Mouse (Mus musculus) right cerebral cortex, postnatal 14 days (tissue): Measurements from ENCODE around the gene Sh2b3.
A peak's percentile ranks its signal among the peaks of the same experiment; 100 is the strongest.

Experiments
- DNase-seq: peaks from one replicate; pipeline ENCODE4 v3.0.0; 2022

The Sh2b3 gene

DNA sequence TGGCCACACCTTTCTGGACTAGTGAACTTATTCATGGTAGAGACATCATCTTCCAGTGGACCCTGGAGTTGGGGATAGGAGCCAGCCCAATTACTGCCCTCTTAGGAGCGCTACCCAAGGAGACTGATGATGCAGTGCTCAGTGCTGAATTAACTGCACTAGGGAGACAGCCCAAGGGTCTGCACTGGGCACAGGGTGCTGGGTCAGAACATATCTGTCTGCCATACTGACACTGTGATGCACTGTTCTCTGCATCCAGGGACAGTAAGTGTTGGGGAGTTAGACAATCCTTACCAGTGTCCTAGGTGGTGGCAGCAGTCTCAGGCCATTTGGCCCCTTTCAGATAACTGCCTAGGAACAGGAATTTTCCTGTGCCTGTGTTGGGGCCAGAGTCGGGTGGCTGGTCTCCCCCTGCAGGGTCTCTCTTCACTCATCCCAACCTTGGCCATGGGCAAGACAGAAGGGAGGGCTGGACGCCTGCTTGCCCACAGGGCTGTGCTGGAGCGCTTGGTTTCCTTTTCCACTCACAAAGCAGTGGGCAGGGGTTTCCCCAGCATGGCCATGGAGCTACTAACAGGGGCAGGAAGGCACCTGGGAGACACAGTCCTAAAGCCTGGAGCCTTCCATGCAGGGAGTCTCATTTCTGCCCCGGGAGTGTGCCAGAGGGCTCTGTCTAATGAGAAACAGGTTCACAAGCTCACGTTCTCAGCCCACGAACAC lies 14.5 kb downstream of the Sh2b3 start:
- peak; percentile 4 for DNase-seq

DNA sequence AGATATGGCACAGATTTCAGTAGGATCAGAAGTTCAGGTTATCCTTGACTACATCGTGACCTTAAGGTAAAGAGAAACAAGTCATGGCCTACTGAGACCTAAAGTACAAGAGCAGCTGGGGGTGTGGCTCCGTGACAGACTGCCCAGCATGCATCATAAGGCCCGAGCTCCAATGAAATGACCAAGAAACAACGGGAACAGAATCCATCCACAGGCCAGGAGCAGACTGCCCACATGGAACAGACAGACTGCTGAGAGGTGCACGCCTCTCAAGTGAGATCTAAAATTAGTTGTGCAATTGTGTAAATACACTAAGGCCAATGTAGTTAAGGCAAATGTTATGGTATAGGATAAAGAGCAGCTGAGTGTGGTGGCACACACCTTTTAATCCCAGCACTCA lies 15.9 kb downstream of the Sh2b3 start:
- DNase-seq = peak; percentile 8

DNA sequence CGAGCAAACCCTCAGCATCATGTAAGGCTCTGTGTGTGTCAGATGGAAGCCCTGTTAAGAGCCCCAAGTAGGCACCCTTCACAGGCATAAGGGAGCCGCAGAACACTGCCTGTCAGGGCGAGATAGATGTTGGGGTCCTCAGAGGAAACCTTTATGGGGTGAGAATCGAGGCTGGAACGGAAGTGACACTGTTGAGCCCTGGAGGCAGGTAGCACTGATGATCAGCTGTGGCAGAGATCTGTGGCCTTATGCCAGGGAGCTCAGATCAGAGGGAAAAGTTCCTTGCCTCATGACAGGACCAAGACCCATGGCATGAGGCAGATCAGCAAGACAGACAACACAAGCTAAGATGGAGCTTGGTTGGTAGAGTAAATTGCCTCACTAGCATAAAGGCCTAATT lies 16.3 kb downstream of the Sh2b3 start:
- no peak for DNase-seq

DNA sequence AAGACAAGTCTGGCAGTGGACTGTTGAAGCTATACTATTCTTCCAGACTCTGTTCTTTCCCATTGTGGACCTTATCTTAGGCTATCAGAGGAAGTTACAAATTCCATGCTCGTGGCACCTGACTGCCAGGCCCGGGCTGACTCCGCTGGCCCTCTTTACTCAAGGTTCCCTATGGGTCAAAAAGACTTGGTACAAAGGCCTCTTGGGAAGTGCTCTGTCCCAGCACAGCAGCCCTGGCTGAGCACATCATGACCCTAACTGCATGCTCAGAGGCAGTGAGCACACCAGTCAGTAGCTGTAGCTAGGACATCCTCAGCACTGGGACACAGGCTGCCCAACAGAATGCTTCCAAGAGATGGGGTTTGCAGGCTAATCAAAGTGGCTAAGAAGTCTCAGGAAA lies 16.8 kb downstream of the Sh2b3 start:
- DNase-seq = no peak

DNA sequence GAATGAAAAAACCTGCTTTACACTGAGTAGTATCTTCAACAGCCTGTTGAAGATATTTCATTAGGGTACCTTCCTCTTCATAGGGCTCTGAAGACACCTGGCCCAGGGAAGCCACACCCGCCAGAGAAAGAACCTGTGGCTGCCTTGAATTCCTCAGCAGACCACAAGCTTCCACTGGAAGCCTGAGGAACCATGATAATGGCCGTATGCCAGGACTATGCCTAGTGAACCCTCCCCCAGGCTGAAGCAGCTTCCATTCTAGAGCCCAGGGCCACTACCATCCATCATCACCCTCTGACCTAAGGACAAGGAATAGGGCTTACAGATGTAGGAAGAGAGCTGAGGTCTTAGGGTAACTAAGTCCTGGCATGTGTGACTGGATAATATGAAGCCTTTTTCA lies 17.3 kb downstream of the Sh2b3 start:
- no peak for DNase-seq

DNA sequence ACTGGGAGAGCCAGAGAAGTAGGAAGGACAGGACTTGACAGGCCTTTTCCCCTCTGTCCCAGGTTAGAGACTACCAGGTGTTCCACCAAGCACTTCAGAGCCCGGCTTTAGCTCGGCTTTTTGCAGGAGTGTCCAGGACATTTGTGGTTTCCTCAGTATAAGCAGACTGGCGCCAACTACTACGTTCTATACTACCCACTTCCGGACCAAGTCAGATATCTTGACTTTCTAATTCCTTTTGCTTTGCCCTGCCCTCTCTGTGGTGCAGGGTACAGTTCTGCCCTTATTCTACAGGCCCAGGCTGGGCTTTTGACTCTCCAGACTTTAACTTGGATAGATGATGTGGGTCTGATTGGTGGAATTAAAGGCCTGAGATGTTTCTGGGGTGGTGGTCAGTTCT lies 17.9 kb downstream of the Sh2b3 start:
- DNase-seq = no peak

DNA sequence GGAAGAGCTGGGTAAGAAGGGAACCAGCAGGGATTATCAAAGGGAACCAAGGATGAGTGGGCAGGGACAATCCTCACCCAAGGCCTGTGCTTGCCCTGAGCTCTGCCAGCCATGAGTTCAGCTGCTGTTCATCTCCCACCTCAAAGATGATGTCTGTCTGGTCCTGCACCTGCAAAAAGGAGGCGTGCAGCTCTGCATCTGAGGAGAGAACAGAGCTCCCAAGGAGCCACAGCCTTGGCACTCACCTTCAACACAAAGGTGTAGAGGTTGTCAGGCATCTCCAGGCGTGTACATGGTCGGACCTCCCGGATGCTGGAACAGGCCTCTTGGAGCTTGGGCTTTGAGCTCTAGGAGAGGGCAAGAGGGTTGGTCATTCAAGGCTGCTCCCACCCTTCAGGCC lies 18.6 kb downstream of the Sh2b3 start:
- DNase-seq = no peak

DNA sequence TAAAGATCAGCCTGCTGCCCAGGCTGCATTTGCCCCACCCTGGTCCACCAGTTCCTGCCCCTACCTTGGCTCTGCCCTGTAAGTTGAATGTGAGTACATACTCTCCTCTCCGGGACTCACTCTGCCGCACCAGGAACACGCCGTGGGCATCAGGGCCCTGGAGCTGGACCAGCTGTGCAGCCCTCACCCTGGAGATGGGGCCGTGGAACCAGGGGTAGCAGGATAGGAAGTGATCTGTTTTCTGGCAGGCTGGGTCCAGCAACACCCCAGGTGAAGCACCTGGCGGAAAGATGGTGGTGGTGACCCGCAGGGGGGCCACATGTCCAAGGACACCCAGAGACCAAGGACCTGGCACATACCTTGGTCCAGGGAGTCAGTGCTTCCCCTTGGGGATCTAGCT lies 19.0 kb downstream of the Sh2b3 start:
- DNase-seq = no peak

DNA sequence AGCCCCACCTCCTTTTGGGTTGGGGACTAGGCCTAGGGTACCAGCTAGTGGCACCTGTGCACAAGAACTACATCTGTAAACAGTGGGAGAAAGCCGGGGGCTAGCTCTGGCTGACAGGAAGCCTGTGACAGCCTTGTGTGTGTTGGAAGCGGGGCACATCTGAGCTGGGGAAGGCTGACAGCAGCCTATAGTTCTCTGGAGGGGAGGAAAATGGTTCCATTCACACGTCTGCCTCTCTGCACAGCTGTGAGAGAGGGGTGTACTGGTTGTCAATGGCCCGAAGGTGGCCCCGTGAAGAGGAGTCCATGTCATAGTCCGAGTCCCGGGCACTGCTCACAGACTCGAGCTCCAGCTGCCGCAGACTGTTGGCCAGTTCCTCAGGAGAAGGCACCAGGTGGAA lies 19.9 kb downstream of the Sh2b3 start:
- DNase-seq = no peak

DNA sequence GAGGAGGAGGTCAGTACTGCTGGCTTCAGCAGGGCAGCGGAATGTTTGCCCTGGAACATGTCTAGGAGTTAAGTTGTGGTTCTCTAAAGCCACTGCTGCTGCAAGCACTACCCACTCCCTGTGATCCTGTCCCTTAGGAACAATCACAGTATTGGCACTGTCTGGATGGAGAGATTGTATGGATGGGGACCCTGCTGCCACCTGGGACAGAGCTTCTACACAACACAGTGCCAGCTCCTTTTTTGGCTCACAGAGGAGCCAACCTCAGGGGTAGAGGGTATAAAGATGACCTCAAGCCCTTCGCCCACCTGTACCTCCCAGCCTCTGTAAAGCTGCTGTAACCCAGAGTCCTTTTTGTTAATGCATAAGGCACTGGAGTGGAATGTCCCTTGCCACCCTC lies 20.8 kb downstream of the Sh2b3 start:
- DNase-seq = no peak

DNA sequence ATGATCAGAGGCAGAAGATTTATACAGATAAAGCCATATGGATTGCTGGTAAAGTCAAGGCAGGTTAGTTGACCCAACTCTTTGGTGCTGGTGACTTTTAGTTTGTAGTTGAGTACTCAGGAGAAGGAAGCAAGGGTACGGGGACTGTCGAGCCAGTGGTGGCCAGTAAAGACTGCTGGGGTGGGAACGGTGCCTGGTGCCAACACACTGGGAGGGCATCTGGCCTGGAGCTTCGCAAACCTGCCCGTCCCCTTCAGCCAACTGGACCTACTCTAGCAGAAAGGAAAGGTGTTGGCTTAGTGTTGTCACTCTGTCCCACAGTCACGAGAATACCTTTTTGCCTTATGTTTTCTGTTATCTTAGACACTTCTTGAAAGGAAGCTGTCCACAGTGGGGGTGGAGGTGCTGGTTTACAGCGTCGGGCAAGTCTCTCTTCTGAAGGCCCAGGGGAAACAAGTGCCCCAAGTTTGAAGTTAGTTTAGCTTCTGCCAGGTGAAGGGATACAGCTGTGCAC lies 21.5 kb downstream of the Sh2b3 start:
- DNase-seq = no peak

DNA sequence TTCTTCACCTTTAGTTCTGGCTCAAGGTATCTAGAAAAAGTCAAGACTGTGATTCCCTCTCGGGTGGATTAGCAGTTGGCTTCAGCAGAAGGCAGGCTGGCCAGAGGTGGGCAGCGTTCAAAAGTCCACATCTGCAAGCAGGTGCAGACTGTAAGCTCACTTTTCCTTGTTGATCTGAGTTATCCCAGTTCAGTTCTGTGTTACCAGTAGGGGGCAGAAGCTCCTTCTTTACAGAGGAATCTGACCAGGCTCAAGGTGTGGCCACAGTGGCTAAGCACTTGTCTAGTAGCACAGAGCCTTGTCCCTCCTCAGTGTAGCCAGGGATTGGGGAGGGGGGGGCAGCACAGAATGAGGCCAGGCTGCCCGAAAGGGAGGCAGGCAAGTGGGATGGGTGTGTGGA lies 22.4 kb downstream of the Sh2b3 start:
- DNase-seq = peak; percentile 57

DNA sequence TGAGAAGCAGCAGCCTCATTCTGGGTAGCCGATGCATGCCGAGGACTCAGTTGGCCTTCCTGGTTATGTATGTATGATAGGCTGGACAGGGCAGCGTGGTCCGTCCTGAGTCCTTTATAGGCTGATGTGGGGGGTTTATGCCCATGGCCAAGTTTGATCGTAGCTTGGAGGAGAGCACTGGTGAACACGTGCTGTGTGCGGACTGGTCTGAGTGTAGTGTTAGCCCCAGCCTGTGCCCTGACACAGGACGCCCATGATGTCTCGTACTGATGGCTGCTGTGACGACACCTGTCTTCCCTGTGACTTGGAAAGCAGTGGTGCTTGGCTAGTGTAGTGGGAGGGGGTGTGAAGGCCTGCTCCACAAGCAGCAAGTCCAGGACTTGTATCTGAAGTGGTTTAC lies 23.7 kb downstream of the Sh2b3 start:
- no peak for DNase-seq

DNA sequence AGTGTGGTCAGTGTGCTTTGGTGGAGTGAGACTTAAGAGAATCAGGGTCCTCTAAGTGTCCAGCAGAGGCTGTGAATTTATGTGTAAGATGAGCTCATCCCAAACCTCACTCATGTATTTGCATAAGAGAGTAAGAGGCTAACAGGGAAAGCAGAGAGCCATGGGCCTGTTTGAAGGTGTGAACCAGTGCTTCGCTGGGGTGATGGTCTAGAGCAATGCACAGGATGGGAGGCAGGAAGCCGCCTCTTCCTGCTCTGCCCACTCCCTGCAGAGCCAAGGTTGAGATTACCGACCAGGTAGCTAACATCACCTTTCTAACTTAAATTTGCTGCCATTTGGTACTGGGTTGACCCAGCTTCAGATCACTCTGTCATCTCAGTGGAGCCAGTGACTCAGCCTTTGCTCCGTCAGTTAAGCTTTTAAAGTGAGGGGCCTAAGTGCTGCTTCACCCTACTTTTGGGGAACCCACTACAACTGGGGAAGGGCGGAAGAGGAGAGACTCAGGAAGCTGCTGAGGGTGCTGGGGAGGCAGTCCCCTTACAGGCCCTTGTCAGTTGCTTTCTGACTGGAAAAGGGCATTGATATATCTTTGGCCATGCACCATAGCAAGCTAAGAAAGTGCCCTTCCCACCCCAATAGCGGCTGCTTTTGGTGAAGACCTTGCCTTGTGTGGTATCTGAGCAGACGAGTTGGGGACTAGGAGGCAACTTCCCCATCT lies 24.8 kb downstream of the Sh2b3 start:
- no peak for DNase-seq

DNA sequence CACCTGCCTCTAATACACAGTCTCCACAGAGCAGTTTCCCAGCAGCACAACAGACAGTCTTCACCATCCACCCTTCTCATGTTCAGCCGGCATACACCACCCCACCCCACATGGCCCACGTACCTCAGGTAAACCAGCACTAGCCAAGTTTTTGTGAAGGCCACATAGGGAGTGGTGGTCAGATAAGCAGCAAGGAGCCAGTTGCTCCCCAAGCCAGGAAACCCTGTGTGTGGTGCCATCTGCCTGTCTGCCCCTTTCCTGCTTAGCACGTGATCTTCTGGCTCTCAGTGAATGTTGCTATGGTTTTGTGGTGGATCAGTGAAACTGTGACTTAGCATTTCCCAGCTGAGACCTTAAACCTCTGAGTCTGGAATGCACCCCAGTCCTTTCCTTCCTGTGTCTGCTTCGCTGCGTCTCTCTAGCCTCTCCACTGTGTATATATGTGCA lies 25.9 kb downstream of the Sh2b3 start:
- no peak for DNase-seq

DNA sequence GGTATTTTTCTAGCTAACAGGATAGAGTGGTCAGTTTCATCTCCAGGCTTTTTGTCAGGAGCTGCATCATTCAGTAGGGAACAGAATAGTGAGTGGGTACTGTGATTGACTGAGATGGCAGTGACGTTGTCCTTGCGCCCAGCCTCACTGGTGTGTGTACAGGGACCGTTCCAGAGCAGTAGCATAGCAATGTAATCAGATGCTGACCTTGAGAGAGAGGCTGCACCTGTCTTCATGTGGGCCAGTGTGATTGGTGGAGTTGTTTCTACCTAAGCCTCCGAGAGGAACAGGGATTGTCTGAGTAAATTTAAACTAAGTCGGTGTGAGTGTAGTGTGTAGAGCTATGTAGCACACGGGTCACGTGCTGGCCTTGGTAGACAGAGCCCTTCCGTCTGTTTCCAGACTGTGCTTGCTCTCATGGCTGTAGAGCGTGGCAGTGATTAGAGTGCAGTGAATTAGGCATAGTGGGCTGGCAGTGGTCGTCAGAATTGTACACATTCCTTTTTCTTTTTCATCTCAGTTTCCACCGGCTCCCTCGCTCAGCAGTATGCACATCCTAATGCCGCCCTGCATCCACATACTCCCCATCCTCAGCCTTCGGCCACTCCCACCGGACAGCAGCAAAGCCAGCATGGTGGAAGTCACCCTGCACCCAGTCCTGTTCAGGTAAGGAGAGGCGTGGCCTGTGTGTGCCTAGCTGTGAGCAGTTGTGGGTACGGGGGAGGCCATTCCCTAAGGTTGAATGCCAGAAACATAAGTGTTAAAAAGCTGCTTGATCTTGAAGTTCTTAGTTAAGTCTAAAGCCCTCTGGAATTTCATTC lies 26.9 kb downstream of the Sh2b3 start:
- DNase-seq = no peak

DNA sequence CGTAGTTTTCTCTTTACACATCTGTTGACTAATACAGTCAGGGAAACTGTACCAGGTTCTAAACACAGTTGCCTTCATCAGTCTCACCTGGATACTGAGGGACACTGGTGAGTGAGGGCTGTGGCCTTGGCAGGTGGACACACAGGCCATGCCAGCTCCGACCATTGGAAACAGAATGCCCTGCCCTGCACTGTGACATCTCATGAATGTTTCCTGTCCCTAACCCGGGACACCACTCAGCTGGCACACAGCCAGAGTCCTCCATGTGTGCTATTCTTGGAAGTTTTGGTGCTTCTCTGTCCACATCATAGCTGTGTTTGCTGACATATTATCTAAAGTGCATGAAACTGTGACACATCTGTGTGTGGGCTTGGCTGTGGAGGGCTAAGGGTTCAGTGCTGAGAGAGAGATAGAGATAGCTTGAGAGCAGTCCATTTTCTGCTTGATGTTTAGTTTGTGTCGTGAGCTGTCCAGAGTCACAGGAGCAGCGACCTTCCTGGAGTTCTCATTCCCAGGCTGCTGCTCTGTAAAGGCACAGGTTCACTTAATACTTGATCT lies 27.7 kb downstream of the Sh2b3 start:
- DNase-seq = no peak

DNA sequence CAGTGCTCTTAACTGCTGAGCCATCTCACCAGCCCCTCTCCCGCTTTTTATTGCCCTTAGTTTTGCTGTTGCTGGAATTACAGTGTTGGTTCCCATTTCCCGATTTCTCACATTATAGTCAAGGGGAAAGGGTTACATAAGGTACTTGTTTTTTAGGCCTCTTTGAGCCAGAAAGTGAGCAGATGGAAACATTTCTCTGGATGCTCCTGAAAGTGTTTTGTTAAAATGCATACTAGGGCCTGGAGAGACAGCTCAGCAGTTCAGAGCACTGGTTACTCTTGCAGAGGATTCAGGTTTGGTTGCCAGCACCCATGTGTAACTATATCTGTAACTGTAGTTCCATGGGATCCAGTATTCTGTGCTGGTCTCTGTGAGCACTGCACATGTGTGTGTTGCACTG lies 29.2 kb downstream of the Sh2b3 start:
- no peak for DNase-seq

DNA sequence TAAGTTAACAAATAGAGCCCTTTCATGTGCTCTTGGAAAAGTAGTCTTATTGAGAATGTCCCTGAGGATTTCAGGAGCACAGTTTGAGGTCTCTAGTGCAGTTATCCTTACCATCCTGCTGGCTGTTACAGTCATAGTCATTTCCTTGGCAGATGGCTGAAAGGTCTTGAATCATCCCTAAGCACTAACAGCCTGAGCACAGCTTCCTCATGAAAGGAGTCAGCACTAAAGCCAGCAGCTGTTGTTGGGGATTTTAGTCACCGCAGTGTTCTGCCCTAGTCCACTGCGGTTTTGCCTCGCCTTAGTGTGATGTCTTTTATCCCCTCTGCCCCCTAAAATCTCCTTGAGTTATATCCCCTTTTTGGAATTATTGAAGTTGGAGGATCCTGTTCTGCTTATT lies 30.3 kb downstream of the Sh2b3 start:
- no peak for DNase-seq

DNA sequence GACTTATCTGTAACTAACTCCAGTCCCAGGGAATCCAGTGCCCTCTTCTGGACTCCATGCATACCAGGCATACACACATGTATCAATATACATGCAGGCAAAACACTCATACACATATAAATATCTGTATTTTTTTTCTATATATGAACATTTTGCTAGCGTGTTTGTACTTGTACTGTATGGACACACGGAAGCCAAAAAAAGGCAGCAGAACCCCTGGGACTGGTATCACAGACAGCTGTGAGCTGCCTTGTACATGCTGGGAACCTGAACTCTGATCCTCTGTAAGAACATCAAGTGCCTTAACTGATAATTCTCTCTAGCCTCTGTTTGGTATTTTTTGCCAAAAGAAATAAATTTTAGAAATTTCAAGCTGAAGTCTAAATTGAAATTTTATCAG lies 39.0 kb downstream of the Sh2b3 start:
- DNase-seq = no peak

DNA sequence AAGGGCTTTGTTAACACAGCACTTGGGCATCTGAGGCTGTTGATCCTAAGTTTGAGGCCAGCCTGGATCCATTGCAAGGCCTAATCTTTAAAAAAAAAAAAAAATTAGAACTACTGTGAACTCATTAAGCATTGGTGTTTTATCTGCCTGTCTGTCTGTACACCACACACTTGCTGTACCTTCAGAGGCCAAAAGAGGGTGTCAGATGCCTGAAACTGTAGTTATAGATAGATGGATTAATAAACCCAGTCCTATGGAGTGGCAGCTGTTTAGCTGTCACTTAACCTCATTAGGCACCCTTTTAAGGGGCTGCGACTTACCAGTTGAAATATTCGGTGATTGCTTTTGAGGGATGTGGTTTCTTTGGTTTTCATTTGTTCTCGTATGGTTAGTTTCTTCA lies 41.6 kb downstream of the Sh2b3 start:
- no peak for DNase-seq

DNA sequence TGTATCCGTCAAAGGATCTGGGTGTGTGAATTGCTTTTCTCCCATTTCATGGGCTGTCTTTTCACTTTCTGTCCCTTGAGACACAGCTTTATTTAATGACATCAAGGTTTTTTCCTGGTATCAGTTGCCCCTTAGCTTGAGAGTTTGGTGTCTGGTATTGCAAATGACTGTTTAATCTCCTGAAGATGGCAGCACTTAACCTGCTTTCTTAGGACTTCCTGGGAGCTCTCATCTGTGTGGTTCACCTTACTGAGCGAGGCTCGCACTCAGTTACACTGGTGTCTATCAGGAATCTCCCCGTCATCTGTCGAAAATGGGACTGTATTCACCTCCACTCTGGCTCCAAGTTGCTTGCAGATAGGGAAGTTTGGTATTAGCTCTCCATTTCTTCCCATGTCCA lies 46.4 kb downstream of the Sh2b3 start:
- DNase-seq = no peak

DNA sequence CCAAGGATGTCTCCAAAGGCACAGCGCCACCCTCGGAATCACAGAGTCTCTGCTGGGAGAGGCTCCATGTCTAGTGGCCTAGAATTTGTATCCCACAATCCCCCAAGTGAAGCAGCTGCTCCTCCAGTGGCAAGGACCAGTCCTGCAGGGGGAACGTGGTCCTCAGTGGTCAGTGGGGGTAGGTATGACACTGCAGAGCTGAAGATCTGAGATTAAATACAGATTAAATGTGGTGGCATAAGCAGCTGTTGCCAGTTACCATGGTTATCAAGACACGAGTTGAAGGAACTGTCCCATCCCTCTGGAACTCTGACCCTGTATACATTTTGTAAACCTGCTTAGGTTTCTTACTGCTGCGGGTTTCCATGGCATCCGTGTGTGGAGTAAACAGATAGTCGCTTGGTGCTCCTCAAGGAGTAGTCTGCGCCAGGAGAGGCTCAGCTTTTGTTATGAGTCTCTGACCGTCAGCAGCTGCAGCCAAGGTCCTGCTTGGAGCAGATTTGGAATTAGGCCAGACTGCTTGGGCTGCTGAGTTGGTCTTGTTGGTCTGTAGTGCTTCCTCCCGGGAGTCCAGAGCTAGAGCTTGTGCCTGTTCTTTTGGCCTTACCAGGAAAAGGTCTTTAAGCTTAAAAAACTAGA lies 53.5 kb downstream of the Sh2b3 start:
- DNase-seq = no peak
